Mouse (Mus musculus) CD4-positive, CD25-positive, alpha-beta regulatory T cell (primary cell): ENCODE results near the gene S100a2. TPM values are rescaled to one million over a fixed set of nuclear protein-coding genes. Genes with fewer than 3 reads are reported as not detected.

ENCODE experiments used
- polyA plus RNA-seq: library from polyadenylated mRNA; unstranded; fragments of 100-300 nt; shearing (Covaris generic); gene quantifications from one replicate; pipeline ENCODE4 v1.2.1, GENCODE M21; 2017

Gene S100a2
- polyA plus RNA-seq = 0.85 TPM

DNA sequence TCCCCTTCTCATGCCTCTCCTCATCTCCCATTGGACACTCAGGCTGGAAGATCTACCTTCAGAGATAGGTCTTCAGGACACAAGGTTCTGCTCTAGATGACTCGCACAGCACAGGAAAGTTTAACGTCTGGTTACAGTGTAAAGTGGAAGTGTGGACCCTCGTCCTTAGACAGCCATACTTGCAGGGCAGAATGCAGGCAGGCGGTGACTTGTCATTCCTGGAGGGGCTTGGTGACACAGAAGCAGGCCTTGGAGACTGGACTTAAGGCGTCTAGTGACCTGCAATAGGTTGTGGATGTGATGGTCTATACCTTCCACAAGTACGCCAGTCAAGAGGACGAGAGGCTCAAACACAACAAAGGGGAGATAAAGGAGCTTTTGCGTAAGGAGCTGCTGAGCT is at the start of gene S100a2:
S100a2 (plus strand) TSS at position 301 of the 400 bp plus-strand sequence.

DNA sequence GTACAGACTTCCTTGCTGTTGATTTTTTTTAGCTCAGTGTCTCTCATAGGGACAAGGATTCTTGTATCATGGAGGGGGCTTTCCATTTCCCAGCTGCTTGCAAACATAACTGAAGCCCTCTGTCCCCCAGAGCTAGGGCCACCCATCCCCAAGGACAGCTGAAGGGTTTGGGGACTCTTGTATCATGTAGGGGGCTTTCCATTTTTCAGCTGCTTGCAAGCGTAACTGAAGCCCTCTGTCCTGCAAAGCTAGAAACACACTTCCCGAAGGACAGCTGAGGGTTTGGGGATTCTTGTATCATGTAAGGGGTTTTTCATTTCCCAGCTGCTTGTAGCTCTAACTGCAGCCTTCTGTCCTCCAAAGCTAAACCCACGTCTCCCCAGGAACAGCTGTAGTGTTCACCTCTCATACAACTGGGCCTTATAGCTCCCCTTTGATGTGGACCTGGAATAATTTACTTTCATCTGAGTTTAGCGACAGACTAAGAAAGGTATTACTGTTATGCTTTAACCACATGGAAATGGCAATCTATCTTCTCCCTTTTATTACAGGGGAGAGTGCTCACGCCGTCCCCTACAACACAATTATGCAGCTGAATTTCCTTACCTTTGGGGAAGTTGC is 29.9 kb upstream of the S100a2 start, which contains the start of gene S100a3:
S100a3 (plus strand) TSS at position 571 of the 621 bp plus-strand sequence.

DNA sequence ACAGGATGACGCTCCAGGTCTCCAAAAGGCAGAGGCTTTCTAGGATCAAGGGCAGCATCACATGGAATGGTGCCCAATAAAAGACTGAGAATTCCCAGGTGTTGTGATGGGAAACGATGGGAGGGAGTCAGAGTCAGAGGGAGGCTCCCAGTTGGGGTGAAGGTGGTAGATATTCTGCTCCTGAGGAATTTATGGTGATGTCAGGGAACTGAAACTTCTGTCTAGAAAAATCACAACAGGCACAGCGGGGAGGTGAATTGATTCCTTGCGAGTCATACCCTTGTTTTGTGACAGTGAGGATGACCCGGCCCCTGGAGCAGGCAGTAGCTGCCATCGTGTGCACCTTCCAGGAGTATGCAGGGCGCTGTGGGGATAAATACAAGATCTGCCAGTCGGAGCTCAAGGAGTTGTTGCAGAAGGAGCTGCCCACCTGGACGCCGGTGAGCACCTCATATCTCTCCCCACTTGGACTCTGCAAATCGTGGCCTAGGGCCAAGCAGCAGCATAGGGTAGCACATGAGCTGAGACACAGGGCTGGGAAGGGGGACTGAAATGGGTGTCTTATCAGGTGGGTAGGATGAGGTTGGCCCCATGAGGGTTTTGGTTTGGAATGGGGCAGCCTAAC is 11.6 kb downstream of the S100a2 start, which contains the start of gene Gm42674:
Gm42674 (plus strand) TSS at position 419 of the 625 bp plus-strand sequence.

DNA sequence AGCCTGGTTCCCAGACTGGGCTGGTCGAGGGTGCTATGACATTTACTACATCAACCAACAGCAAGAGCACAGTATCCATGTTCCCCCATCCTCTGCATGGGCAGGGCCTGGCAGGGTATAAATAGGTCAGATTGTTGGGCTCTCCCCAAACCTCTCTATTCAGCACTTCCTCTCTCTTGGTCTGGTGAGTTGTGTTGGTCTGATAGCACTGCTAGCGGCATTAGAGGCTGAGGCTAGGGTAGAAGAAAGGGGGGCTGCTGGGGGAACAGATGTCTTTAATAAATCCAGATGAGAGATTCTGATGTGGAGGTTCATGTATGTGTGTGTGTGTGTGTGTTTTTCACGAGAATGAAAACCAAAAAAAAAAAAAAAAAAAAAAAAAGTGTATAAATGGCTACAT is 13.6 kb downstream of the S100a2 start, which contains the start of gene S100a4:
S100a4 (plus strand) TSS at position 149 of the 400 bp plus-strand sequence.

DNA sequence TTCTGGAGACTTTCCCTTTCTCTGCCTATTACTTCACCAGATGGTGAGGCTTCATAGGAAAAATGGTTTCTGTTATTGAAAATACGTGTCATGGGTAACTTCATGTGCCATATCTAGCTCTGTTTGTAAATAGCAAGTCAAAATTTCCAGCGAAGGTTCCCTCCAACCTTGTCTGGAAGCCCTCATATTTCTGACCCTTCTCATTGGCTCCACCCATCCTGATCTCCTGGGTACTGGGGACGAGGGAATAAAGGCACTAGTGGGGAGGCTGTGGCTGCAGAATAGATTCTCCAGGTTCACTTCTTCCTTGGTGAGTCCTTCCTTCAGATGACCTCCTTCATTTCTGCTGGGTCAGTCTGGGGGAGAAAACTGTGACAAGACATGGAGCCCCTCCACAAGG is 18.2 kb downstream of the S100a2 start, which contains the start of gene S100a5:
S100a5 (plus strand) TSS at position 301 of the 400 bp plus-strand sequence.

DNA sequence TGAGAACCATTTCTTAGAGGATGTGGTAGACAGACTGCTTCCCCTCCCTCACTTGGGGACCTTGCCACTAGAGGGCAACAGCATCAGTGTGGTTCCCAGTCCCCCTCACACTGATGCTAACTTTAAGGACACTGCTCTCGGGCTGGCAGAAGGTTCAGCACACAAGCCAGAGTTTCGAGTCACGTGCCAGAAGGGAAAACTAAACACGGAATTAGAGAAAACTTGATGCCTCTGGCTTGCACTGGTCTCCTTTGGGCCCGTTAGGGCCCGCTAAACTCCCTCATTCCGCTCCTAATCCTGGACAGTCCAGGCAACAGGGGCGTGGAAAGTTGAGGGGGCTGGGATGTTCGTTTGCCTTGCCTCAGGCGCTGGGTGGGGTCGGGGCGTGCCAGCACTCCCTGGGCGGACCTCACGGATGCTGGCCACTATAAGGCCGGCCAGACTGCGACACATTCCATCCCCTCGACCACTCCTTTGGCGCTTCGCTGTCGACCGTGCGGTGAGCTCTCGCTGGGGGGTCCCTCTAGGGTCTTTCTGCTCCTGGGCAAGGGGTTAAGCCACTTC is 22.8 kb downstream of the S100a2 start, which contains the start of gene S100a6:
S100a6 (plus strand) TSS at position 155 of the 564 bp plus-strand sequence.

Other genes starting within 250 kb of the S100a2 start
- gene Slc27a3, start 200.3 kb upstream of the S100a2 start, polyA plus RNA-seq = 0.49 TPM
- gene Ints3, start 156.6 kb upstream of the S100a2 start, polyA plus RNA-seq = 34.7 TPM
- not detected for gene Npr1, start 124.4 kb upstream of the S100a2 start, polyA plus RNA-seq
- gene Ilf2, start 114.1 kb upstream of the S100a2 start, polyA plus RNA-seq = 102 TPM
- 107 TPM for gene Snapin, start 99.2 kb upstream of the S100a2 start, polyA plus RNA-seq
- 166 TPM for gene Chtop, start 80.7 kb upstream of the S100a2 start, polyA plus RNA-seq
- gene S100a1, start 75.9 kb upstream of the S100a2 start, polyA plus RNA-seq = 3.4 TPM
- 133 TPM for gene S100a13, start 75.8 kb upstream of the S100a2 start, polyA plus RNA-seq
- gene S100a14, start 63.4 kb upstream of the S100a2 start, polyA plus RNA-seq = not detected
- 0.30 TPM for gene S100a16, start 53.0 kb upstream of the S100a2 start, polyA plus RNA-seq
- gene S100a3, start 29.7 kb upstream of the S100a2 start, polyA plus RNA-seq = 1.3 TPM
- not detected for gene Gm42674, start 11.7 kb downstream of the S100a2 start, polyA plus RNA-seq
- 89.2 TPM for gene S100a4, start 13.5 kb downstream of the S100a2 start, polyA plus RNA-seq
- gene S100a5, start 18.3 kb downstream of the S100a2 start, polyA plus RNA-seq = not detected
- 126 TPM for gene S100a6, start 22.6 kb downstream of the S100a2 start, polyA plus RNA-seq
- gene S100a7a, start 63.8 kb downstream of the S100a2 start, polyA plus RNA-seq = not detected
- gene S100a8, start 78.7 kb downstream of the S100a2 start, polyA plus RNA-seq = not detected
- not detected for gene S100a9, start 105.5 kb downstream of the S100a2 start, polyA plus RNA-seq
- not detected for gene Pglyrp4, start 136.7 kb downstream of the S100a2 start, polyA plus RNA-seq
- gene Gm5849, start 187.6 kb downstream of the S100a2 start, polyA plus RNA-seq = not detected